Mouse (Mus musculus): Measurements from ENCODE around the gene Klhdc4. TPM values are rescaled to one million over a fixed set of nuclear protein-coding genes. Genes with fewer than 3 reads are reported as not detected.

Klhdc4 gene
- total RNA-seq, 2 experiments from 2014 or later, result 28.5 to 36.2 TPM

DNA sequence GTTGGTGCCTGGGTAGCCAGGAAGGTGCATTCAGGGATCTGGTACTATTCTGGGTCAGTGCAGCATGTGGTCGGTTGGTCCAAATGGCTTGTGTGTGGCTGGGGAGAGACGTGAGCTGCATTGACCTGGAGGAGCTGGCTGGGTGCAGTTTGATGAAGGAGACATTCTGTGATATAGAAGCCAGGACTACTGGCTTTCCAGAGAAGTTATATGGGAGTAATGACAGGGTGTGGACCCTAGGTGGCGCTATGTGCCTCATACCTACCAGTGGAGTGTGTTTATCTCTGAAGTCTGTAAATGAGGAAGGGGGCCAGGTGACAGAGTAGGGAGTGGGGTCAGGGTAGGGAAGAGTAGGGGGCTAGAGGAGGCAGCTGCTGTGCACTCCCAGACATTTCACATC lies 78.9 kb downstream of the Klhdc4 start:
- H3K27ac ChIP-seq, result no peak overlapping the region
- no peak overlapping the region for H3K4me3 ChIP-seq
- peak; percentile 65 for TF ChIP-seq CTCF (conservative IDR thresholded peaks at IDR 0.05)
- DNase-seq (ENCODE audit: low spot score in 2 of 2), result no peak

DNA sequence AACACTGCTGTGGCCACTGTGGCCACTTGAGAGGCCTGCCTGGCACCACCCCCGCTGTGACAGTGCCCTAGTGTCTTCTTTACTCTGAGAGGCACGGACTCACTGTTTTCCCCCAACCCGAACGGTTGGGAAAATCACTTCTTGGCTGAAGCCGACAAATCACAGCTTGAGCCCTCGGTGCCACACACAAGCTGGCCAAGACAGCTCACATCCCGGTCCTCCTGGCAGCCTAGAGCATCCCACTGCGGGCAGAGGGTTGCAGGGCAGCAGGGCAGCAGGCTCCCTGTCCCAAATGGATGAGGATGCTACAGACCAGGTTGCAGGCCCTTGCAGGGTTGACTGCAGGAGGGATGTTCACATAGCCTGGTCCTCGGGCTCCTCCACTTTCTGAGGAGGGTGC lies 79.9 kb downstream of the Klhdc4 start:
- DNase-seq (ENCODE audit: low spot score in 2 of 2), result no peak
- no peak overlapping the region for H3K4me3 ChIP-seq
- H3K27ac ChIP-seq, result peak overlapping the region; percentile 51; the same call in 1 of the 2 replicates
- TF ChIP-seq CTCF (conservative IDR thresholded peaks at IDR 0.05), result no peak

Other genes with a start within 250 kb of the Klhdc4 start
- 100 to 1,000 TPM; 166 to 172 TPM for gene Map1lc3b, start 239.2 kb downstream of the Klhdc4 start, total RNA-seq (2021)
- gene Zcchc14, start 176.7 kb downstream of the Klhdc4 start, total RNA-seq (2021), result 10 to 100 TPM; 92.5 to 93.2 TPM
- 100 to 1,000 TPM; 318 to 346 TPM for gene Jph3, start 99.9 kb downstream of the Klhdc4 start, total RNA-seq (2021)
- gene Slc7a5, start 78.1 kb upstream of the Klhdc4 start, total RNA-seq (2021), result 10 to 100 TPM; 66.5 to 68.7 TPM
- not detected for gene Car5a, start 115.3 kb upstream of the Klhdc4 start, total RNA-seq (2021)
- gene Banp, start 120.2 kb upstream of the Klhdc4 start, total RNA-seq (2021), result 10 to 100 TPM; 32.7 to 61.0 TPM

Measured in layer of hippocampus, adult 2 months (tissue).